Mouse (Mus musculus) brain, embryonic 14.5 days (tissue): ENCODE data around the gene Hivep1. TPM values are rescaled to one million over a fixed set of nuclear protein-coding genes. Genes with fewer than 3 reads are reported as not detected.
A peak's percentile ranks its signal among the peaks of the same experiment; 100 is the strongest.

ENCODE experiments used
- DNase-seq: peaks from one replicate; pipeline ENCODE4 v3.0.0-alpha.2; 2011; ENCODE audit warnings: low read depth
- CTCF ChIP-seq: fragments of 200-500 bp; IDR thresholded peaks from 2 replicates; pipeline ENCODE4 v1.5.1; 2012; ENCODE audit warnings: inconsistent platforms, mild to moderate bottlenecking, moderate library complexity, borderline replicate concordance; ENCODE audit not compliant: insufficient read depth, insufficient read length; ENCODE audit errors: extremely low read depth
- POLR2A ChIP-seq: fragments of 200-500 bp; IDR thresholded peaks from 2 replicates; pipeline ENCODE4 v1.6.1; 2012; ENCODE audit warnings: mild to moderate bottlenecking, inconsistent platforms, borderline replicate concordance; ENCODE audit not compliant: poor library complexity, insufficient read depth, insufficient read length, severe bottlenecking; ENCODE audit errors: extremely low read depth
- polyA plus RNA-seq: library from polyadenylated mRNA; depleted of rRNA; stranded (reverse); fragments of >200 nt; gene quantifications from 2 replicates; pipeline ENCODE4 v1.2.3, GENCODE M21; 2012

Hivep1 gene
- polyA plus RNA-seq, 1 experiment: 43.0 TPM

DNA sequence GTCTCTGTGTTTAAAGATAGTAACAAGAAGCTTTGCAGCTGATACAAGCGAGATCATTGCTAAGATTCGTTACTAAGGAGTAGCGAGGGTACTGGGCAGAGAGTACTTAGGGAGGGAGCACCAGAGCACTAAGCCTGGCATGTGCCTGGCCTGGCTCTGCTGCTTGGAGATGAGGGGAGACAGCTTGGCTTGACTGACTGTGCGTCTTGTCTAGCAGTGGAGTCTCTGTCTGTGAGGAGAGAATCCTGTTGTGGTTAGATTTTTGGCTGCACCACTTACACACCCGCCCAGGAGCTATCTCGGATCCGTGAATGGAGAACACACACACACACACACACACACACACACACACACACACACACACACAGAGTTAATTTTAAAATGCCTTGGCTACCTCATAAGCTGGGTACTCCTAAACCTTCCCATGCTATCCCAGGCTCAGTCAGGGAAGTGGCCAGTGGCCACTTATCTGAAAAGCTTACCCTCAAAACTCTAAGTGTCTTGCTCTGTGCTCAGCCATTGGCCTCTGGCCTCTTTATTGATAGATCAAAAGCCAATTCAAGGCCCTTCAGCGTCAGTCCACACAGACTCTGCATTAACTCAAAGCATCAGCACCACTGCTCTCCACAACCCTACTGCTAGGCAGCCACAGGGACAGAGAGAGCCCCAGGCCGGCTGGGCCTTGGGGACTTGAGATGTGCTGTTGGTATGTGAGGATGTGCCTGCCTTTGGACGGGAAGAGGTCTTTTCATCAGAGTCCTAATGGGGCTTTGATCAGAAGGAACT lies 28.5 kb downstream of the Hivep1 start:
- DNase-seq: no peak
- TF ChIP-seq POLR2A (no peak), CTCF (no peak)

GRCm38 (mm10) chr13:42088339-42088738 lies 36.5 kb downstream of the Hivep1 start:
- no peak for DNase-seq
- TF ChIP-seq POLR2A: no peak
- no peak for TF ChIP-seq CTCF

- TF ChIP-seq CTCF: no peak
- no peak for TF ChIP-seq POLR2A
- no peak for DNase-seq
Measured at GRCm38 (mm10) chr13:42089025-42089424, 37.2 kb downstream of the Hivep1 start.

DNA sequence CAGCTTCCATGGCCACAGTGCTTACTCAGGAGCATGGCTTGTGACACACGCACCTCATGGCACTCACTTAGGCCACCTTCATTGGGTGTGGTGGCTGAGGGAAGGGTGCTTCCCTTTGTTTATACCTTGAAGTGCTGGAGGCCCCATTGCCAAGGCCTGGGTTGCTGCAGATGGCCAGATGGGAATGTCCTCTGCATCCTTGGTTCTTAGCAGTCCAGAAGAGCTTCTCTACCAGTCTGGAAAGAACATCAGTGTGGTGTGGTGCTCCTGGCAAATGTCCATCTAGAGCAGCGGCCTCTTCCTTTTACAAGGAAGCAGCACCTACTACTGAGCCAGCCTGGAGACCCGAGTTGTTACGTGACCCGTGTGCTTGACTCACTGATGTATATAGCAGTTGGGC lies 38.9 kb downstream of the Hivep1 start:
- TF ChIP-seq CTCF: no peak
- no peak for DNase-seq

DNA sequence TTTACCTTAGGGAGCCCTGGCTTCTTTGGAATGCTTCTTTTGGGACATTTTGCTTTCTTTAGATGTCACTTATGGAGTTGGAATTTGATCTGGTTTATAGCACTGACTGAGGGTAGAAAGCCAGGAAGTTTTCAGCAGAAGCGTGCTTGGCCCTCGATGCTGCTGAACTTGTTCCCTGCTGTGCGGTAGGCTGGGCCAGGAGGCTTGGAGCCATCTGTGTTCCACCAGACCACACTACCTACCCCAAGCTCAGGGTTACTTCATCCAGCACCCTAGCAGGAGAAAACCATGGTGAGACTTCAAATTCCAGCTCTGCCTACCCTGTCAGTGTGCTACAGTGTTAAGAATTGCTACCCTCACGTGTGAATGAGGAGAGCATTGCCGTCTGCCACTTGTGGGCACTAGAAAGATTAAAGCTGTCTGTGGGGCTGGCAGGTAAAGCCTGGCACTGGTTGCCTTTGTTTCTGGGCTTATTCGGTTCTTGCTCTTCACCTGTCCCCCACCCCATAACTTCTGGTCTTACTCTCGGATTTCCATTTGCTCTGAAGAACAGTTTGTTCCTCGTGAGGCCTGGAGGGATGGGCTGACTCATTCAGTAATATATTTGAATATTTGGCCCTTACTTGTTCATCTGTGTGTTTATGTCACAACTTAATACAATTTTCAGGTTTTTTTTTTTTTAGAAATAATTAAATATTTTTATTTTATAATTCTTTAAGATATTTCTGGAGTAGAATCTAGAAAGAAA lies 40.7 kb downstream of the Hivep1 start:
- TF ChIP-seq CTCF: no peak
- no peak for DNase-seq

DNA sequence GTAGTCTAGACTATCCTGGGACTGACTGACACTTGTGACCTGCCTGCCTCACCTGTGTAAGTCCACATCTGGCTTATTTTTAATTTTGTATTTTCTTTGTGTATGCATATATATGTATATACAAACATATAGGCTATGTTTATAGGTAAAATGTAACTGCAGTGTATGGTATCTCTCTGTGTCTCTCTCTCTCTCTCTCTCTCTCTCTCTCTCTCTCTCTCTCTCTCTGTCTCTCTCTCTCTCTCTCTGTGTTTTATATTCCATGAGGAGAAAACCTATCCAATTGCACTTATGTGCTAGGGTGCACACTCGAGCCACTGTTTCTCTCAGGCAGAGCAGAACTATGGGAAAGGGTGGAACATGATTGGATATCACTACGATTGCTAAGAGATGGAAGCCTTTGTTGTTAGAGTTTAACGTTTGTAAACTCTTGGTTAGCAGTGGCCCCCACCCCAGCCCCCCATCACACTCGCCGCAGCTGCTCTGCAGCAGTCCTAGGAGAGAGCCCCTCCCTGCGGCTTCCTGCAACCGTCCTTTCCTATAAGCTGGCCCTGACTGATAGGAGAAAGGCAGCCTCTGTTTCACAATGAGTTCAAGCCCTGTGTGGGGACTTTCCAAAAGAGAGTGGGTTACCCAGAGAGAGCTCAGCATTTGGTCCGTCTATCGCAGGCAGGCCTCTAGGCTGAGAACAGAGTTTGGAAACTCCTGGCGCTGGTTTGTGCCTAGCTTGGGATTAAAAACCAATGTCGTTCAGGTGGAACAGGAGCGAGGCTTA lies 41.6 kb downstream of the Hivep1 start:
- no peak for TF ChIP-seq POLR2A
- TF ChIP-seq CTCF: no peak
- no peak for DNase-seq

DNA sequence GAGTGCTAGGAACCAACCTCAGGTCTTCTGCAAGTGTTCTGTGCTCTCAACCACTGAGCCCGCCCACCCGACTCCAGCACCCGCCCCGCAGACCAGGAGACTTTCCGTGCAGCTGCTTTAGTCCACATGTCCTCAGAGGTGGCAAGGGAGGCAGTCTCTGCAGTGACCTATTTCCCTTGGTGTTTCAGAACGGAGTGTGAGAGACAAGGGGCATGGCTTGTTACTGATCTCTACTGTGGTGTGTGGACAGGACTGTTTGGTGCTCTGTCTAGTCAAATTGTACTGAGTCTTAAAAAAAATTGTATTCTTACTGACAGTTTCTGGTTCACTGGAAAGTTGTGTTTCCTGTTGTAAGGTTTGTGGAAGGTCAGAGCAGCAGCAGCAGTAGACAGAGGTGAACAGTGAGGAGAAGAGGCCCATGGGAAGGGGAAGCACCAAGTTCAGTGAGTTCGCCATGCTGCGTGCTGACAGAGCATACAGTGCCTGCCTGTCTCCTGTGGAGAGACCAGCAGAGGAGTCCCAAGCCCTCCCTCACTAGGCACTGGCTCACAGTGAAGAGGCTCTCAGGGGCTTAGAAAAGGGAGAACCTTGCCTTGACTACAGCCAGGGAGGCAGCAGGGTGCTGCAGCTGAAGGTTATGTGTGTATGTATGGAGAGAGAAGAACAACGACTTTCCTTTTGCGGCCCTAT lies 44.1 kb downstream of the Hivep1 start:
- TF ChIP-seq POLR2A (no peak), CTCF (no peak)
- DNase-seq: no peak

GRCm38 (mm10) chr13:42097109-42097508 lies 45.3 kb downstream of the Hivep1 start:
- TF ChIP-seq CTCF: no peak
- no peak for TF ChIP-seq POLR2A
- no peak for DNase-seq

DNA sequence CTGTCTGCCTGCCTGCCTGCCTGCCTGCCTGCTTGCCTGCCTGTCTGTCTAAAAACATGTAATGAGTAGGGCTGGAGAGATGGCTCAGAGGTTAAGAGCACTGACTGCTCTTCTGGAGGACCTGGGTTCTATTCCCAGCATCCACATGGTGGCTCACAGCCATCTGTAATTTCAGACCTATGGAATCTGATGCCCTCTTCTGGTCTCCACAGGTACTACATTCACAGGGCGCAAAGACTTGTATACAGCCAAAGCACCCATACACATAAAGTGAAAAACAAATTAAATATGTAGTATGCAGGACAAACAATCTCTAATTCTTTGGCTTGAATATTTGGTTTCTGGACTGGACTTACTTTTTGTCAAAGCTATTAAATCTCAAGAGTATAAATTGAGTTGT lies 46.7 kb downstream of the Hivep1 start:
- DNase-seq: no peak
- TF ChIP-seq CTCF (peak; percentile 10; the same call in 1 of the 2 replicates), POLR2A (no peak)

DNA sequence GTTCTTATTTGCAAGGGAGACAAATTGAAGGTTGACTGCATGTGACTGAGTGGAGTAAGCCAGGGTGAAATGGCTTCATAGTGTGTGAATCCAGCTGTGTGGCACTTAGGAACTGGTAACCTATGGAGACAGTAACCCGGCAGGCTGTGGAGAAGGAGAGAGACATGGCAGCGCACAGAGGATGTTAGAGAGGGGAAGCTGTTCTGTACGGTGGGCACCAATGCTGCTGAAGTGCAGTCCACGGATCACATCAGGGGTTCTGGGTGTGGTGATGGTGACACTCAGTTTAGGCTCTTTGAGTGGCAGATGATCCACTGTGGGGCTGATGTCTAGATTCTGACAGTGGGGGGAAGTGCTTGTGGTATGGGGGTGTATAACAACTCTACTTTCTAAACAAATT lies 47.7 kb downstream of the Hivep1 start:
- TF ChIP-seq POLR2A: no peak
- TF ChIP-seq CTCF: no peak
- no peak for DNase-seq

GRCm38 (mm10) chr13:42101440-42102190 lies 49.8 kb downstream of the Hivep1 start:
- DNase-seq: peak; percentile 65
- TF ChIP-seq CTCF: peak; percentile 50; the same call in 1 of the 2 replicates
- TF ChIP-seq POLR2A: no peak

GRCm38 (mm10) chr13:42102980-42103379 lies 51.2 kb downstream of the Hivep1 start:
- no peak for TF ChIP-seq POLR2A
- TF ChIP-seq CTCF: no peak
- peak; percentile 96 for DNase-seq
